Mouse (Mus musculus): ENCODE measurements at regions not wholly inside any gene's neighbourhood (a gene's known extent, or its start where the extent isn't known, plus 50 kb on each side); places are given as distances from the start of the nearest gene placed in this dataset.
A peak's percentile ranks its signal among the peaks of the same experiment; 100 is the strongest.

DNA sequence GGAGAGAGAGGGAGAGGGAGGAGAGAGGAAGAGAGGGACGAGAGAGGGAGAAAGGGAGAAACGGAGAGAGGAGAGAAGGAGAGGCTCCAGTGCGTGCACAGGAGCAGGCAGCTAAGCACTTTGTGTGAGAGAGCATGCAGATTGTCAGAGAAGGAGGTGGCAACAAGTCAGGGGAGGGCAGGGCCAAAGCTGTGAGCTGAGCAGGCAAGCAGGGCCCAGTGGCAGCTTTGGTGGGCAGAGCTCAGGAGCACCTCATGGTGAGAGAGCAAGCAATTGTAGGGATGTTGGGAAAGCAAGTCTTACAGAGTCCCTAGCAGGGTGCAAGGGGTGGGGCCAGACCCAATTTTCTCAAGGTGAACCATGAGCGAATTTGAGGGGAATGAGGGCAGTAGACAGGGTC lies 234.3 kb upstream of the Hey2 start:
- no peak for DNase-seq

DNA sequence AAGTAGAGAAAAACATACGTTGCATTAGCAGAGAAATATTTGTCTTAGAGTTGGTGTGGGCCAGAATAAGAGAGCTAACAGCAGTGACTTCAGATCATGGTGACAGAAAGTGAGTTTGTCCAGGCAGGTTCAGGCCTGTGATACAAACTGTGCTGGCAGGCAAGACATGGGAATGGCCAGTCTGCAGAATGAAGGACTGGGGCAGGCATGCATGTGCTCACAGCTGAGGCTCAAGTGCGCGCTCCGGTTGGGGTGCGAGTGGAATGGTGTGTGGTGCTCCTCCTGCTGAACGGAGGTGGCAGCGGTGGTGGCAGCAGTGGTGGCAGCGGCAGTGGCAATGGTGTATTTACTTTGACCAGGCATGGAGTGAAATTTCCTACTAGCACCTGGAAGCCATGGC lies 233.8 kb upstream of the Hey2 start:
- DNase-seq = peak; percentile 4

GRCm38 (mm10) chr10:31074004-31074645 lies 231.5 kb upstream of the Hey2 start:
- no peak for DNase-seq

DNA sequence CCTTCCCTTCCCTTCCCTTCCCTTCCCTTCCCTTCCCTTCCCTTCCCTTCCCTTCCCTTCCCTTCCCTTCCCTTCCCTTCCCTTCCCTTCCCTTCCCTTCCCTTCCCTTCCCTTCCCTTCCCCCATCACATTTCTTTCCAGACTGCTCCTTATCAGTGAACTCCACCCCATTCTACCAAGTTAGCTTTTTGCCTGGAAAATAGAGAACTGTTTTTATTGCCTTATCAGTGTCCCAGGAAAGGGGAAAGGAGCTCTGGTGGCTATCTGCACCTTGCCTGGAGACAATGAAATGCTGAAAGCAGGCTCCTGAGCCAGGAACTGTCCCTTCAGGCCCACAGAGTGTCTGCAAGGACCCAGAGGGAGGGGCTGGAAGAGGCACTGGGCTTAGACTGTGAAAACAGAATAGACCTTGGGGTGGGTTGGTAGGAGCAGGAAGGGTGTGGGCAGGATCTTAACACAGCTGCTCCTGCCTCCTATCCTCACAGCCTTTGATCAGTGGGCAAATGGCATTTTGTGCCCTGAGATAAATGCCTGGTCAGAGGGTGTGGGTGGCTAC lies 226.1 kb upstream of the Hey2 start:
- DNase-seq = no peak

DNA sequence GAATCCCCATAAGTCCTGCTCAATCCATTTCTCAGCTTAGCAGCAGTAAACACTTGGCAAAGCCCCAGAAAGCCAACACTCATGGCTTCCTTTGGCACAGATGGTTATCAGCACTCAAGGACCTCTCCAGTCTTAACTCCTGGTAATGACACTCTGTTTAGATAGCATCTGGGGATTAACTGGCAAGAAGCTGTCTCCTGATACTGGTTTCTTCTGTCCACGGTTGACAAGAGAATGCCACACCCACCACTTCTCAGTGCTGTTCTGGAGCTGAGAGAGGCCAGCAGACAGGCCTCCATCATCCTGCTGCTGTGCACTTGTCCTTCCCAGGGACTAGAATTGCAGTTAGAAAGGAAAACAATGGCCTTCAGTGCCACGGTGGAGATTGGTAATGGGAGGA lies 220.1 kb upstream of the Hey2 start:
- no peak for DNase-seq

GRCm38 (mm10) chr10:31053260-31053659 lies 210.7 kb upstream of the Hey2 start:
- no peak for DNase-seq

DNA sequence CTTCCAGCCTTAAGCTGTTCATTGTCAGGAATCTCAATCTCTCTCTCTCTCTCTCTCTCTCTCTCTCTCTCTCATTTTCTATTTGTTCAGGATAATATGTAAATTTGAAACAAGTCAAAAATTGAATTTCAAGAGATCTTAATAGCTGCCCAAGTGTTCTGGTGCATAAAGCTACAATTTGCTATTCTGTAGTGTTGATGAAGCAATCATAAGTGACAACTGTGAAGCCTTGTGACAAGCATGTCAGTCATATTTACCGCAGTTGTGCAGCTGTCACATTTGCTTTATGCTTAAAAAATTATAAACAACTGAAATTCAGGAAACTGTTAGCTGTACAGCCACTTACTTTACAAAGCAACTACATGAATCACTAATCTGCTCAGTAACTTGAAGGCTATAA lies 208.6 kb upstream of the Hey2 start:
- no peak for DNase-seq

- DNase-seq = no peak
These were observed 206.8 kb upstream of the Hey2 start for GRCm38 (mm10) chr10:31049352-31049751.

GRCm38 (mm10) chr10:31035611-31036010 lies 193.0 kb upstream of the Hey2 start:
- no peak for DNase-seq

GRCm38 (mm10) chr10:31034782-31035181 lies 192.2 kb upstream of the Hey2 start:
- DNase-seq = no peak

- no peak for DNase-seq
These were observed 188.1 kb upstream of the Hey2 start for GRCm38 (mm10) chr10:31030676-31031075.

- no peak for DNase-seq
These were observed 183.8 kb upstream of the Hey2 start for GRCm38 (mm10) chr10:31026440-31026839.

GRCm38 (mm10) chr10:31012669-31013358 lies 170.2 kb upstream of the Hey2 start:
- DNase-seq = no peak

GRCm38 (mm10) chr10:31009955-31010254 lies 167.3 kb upstream of the Hey2 start:
- no peak for DNase-seq

- DNase-seq = no peak
These were observed 166.7 kb upstream of the Hey2 start for GRCm38 (mm10) chr10:31009128-31009954.

DNA sequence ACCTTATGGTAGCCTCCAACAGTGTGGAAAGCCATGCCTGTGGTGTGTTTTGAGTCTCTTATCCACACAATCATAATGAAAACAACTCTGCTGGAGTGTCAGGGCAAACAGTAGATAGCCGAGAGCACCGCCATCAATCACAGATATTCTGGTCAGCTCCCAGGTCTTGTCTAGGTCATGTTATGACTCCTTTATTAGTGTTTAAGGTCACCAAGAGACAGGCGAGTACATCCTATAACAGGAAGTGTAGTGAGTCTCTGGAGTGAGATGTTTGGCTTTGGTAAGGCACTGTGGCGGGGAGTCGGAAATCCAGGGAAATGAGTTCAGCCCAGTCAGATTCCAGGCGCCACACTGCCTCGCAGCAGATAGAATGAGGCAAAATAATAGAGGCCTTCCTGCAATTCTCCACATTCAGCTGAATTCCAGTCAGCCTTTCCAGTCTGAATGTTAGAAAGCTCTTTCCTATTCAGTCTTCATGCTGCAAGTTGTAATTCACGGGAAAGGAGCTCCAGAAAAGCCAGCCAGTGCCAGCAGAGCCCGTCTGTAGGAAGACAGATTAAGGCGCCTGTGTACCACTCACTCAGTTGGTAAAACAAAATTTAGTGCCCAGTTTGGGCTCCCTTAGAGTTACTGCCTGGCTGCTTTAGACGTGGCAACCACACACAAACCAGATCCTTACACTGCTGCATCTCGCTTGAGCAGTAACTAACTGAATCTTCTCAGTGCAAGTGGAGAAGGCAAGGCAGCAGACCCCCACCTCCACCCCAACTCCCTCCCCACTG lies 155.8 kb upstream of the Hey2 start:
- no peak for DNase-seq

DNA sequence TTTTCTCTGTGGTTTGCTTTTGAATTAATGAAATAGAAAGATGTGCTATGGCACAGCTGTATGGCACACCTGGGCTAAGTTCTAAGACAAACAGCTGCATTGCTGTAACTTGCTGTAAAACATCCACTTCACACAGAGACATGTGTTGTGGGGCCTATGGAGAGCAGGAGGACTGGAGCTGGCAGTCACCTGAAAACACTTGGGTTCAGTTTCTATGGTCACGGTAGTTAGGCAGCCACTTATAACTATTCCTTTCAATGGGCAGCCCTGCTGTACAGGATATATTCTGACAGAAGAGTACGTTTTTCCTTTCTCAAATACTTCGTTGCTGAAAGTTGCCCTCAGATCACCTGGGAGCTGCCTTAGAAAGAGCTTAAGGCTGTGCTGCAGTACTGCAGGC lies 149.6 kb upstream of the Hey2 start:
- no peak for DNase-seq

DNA sequence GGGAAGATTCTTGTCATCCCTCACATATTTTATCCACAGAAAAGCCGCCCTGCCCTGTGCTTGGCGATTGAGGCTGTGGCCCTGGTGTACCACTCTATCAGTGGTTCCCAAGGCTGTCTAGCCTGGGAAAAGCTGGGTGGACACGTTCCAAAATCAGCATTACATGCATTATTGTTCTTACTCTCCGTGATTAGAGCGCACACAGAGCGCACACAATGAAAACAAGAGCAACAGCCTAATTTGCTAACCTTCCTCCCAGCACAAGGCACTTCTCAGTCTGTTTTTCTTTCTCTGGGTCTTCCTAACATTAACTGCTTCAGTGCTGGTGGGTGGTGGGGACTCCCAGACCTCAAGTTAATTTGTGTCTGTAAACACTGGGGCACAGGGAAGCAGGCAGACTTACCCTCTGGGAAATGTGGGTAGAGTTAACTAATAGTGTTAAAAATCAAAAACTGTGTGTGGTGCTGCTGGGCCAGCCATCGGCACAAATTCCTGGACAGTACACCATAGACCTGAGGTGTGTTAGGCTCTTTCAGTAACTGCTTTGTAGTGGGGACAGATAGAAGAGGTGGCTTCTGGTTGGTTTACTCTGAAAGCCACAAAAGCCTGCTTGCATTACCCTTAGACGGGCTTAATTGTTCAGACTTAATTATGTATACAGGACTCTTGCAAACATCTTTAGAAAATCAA lies 137.8 kb upstream of the Hey2 start:
- no peak for DNase-seq

DNA sequence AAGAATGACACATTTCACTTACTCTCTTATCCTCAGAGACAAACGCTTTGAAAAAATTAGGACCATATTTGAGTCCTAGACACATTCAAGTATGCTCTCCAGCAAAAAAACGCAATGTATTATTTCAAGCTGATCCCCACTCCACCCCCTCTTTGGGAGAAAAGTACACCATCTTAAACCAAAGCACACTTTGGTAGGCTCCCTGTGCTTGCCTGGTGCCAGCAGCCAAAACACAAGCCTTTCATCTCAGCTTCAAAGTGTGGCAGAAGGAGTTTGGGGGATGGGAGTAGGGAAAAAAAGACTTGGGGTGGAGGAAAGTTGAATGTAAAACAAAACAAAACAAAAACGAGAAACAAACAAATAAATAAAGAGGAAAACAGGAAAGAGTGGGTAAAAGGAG lies 137.2 kb upstream of the Hey2 start:
- no peak for DNase-seq

DNA sequence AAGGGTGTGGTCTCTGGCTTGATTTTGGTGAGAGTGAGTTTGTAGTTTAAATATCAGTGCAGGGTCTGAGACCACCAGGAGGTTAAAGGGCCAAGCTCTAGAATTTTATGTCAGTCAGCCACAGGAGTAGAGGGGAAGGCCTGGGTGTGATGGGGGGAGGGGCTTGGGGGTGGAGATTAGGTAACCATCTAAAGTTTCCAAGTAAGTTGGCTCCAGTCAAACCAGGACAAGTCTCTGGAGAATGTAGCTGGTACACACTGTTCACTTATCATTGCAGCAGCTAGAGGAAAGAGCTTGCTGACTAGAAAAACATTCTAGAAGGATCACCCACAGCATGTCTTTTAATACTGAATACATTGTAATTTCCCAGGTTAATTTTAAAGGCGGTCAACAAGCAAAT lies 123.6 kb upstream of the Hey2 start:
- DNase-seq = no peak

DNA sequence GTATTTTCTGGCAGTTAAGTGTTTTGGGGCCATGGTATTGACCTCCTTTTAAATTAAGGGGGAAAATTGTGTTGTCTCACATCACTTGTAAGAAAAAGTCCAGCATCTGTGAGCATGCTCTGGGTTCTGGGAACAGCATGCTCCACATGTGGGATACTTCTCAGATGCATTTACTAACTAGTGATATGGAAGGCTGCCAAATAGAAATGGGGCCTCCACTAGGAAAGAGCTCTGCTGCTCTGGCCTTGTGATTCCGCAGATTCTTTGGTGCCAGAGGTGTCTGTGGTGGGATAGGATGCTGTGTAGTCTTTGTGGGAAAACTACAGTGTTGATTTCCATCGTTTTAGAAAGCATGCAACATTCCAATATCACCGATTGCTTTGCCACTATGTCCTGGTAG lies 111.2 kb upstream of the Hey2 start:
- DNase-seq = no peak

DNA sequence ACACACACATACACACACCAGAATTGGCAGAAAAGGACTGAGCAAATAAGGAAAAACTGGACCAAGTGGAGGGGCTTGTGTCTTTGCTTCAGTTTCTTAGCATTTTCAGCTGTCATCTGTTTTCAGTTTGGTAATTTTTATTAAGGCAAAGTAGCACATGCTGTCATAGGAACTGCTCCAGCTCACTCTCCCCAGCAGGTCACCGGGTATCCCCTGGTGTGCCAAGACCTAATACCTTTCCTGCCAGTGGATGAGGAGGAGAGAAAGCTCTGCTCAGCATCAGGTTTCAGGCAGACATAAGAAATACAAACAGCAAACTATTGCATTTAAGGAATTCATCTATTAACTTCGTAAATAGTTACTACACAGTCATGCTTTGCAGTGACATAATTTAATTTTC lies 109.8 kb upstream of the Hey2 start:
- DNase-seq = no peak

All from adrenal gland, postnatal 25 days (tissue).